Mouse (Mus musculus) embryonic fibroblast, embryonic 13.5 days (primary cell): ENCODE data around the gene Prox2.

Source experiments
- CTCF ChIP-seq: IDR thresholded peaks from 2 replicates; pipeline ENCODE4 v1.5.1; 2011; ENCODE audit warnings: mild to moderate bottlenecking, control low read depth, low read length, moderate library complexity, borderline replicate concordance; ENCODE audit not compliant: insufficient read depth
- POLR2A ChIP-seq: IDR thresholded peaks from 2 replicates; pipeline ENCODE4 v1.6.1; 2011; ENCODE audit warnings: low read depth, mild to moderate bottlenecking, control low read depth, low read length, moderate library complexity

DNA sequence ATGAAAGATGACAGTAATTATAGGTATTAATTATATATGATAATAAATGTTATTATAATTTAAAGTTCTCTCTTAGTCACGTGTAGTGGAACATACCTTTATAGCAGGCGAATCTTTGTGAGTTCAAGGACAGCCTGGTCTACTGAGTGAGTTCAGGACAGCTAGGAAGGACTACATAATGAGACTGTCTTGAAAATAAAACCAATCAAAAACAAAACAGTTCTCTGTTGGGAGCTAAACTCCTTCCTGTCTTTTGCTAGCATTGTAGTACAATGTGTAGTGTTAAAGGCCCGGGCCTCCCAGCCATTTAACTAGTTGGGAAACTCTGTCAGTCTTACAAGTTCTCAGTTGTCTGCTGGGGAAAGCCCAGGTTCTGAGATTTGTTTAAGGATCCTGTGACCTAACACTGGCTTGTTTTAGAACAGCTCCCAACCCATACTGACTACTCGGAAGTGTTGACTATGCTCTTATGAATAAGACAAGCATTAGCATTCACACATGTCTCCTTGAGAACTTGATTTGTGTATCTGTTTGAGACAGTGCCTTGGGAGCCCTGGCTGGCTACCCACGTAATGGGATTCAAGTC lies 8.9 kb downstream of the Prox2 start:
- TF ChIP-seq CTCF (no peak), POLR2A (no peak)
